Mouse (Mus musculus): Measurements from ENCODE around the gene Ap2a1.

The Ap2a1 gene

GRCm38 (mm10) chr7:44929204-44930151 lies at the start of gene Ap2a1:
Gene Ap2a1 (minus strand): TSS chr7:44929496.
- peak; percentile 100 for DNase-seq (ENCODE audit: low spot score)

GRCm38 (mm10) chr7:44978300-44978699 lies 49.0 kb upstream of the Ap2a1 start:
- no peak for DNase-seq (ENCODE audit: low spot score)

GRCm38 (mm10) chr7:44975117-44975419 lies 45.8 kb upstream of the Ap2a1 start:
- no peak for DNase-seq (ENCODE audit: low spot score)

GRCm38 (mm10) chr7:44974383-44975116 lies 45.3 kb upstream of the Ap2a1 start, which contains the start of gene Cpt1c:
Gene Cpt1c (minus strand): TSS chr7:44974851.
- peak; percentile 81 for DNase-seq (ENCODE audit: low spot score)

GRCm38 (mm10) chr7:44973415-44974130 lies 44.3 kb upstream of the Ap2a1 start:
- DNase-seq (ENCODE audit: low spot score) = no peak

GRCm38 (mm10) chr7:44971142-44971541 lies 41.8 kb upstream of the Ap2a1 start:
- no peak for DNase-seq (ENCODE audit: low spot score)

GRCm38 (mm10) chr7:44970231-44970691 lies 41.0 kb upstream of the Ap2a1 start:
- DNase-seq (ENCODE audit: low spot score) = peak; percentile 92

GRCm38 (mm10) chr7:44966638-44967037 lies 37.3 kb upstream of the Ap2a1 start:
- no peak for DNase-seq (ENCODE audit: low spot score)

- DNase-seq (ENCODE audit: low spot score) = no peak
Observed at GRCm38 (mm10) chr7:44965975-44966374, 36.7 kb upstream of the Ap2a1 start.

- no peak for DNase-seq (ENCODE audit: low spot score)
Observed at GRCm38 (mm10) chr7:44964990-44965389, 35.7 kb upstream of the Ap2a1 start.

- DNase-seq (ENCODE audit: low spot score) = no peak
Observed at GRCm38 (mm10) chr7:44962831-44963230, 33.5 kb upstream of the Ap2a1 start.

- DNase-seq (ENCODE audit: low spot score) = no peak
Observed at GRCm38 (mm10) chr7:44962337-44962736, 33.0 kb upstream of the Ap2a1 start.

- no peak for DNase-seq (ENCODE audit: low spot score)
Observed at GRCm38 (mm10) chr7:44960512-44960910, 31.2 kb upstream of the Ap2a1 start.

GRCm38 (mm10) chr7:44959874-44960511 lies 30.7 kb upstream of the Ap2a1 start:
- no peak for DNase-seq (ENCODE audit: low spot score)

- no peak for DNase-seq (ENCODE audit: low spot score)
Observed at GRCm38 (mm10) chr7:44959281-44959680, 30.0 kb upstream of the Ap2a1 start.

- DNase-seq (ENCODE audit: low spot score) = no peak
Observed at GRCm38 (mm10) chr7:44958208-44958607, 28.9 kb upstream of the Ap2a1 start.

GRCm38 (mm10) chr7:44957183-44957835 lies 28.0 kb upstream of the Ap2a1 start:
- no peak for DNase-seq (ENCODE audit: low spot score)

- DNase-seq (ENCODE audit: low spot score) = no peak
Observed at GRCm38 (mm10) chr7:44956266-44956665, 27.0 kb upstream of the Ap2a1 start.

- no peak for DNase-seq (ENCODE audit: low spot score)
Observed at GRCm38 (mm10) chr7:44955628-44956027, 26.3 kb upstream of the Ap2a1 start.

GRCm38 (mm10) chr7:44954091-44954885 lies 25.0 kb upstream of the Ap2a1 start:
- DNase-seq (ENCODE audit: low spot score) = no peak
